Mouse (Mus musculus): ENCODE data around the gene Fam71a. TPM values are rescaled to one million over a fixed set of nuclear protein-coding genes. Genes with fewer than 3 reads are reported as not detected.

Fam71a gene
- total and polyA plus RNA-seq, 3 experiments = not detected

DNA sequence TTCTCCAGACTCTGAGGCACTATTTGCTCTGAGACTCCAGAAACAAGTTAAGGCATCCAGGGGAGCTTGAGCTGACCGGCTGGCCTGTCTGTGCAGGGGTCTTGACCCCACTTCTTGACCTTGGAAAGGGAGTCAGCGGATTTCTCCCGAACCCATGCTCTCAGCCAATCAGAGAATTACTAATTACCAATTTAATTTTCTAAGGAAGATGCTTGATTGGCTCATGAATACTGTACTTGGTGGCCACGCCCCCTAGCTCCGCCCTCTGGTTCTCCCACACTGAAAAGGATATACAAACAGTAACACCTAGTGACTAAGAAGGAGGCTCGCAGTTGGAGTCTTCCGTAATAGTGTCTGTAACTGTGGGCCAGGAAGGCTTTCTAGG, 21.8 kb upstream of the Fam71a start:
- dilution Hi-C loops (cut with MboI; ENCODE audit: extremely low pct_ligation_motif_present, extremely low pct_unique_long_range_greater_than_20kb, low sequenced_read_pairs) = no loop called here
- Histone ChIP-seq H3K36me3 (replicated peaks in 1 of 2; ENCODE audit: control insufficient read depth in 1 of 2, insufficient read depth in 1 of 2, low read length in 1 of 2) (peaks cover 0 to 2% of the 10 kb centered on the region in 2 experiments), H3K4me2 (ENCODE audit: insufficient read depth, low read depth, poor library complexity, severe bottlenecking) (peak overlapping the region; percentile 35), H3K4me3 (replicated peaks in 1 of 3; ENCODE audit: low read depth in 2 of 3, low read length in 2 of 3, poor library complexity in 1 of 3) (peak overlapping the region in 1 of 3 experiments; percentile 3), H3K27ac (ENCODE audit: insufficient read depth, low read depth) (peak overlapping the region; percentile 61; the same call in 1 of the 2 replicates), H3K79me2 (replicated peaks; ENCODE audit: control insufficient read depth, extremely low read depth, insufficient read depth, poor library complexity, severe bottlenecking) (peaks cover 6% of the 10 kb centered on the region), H3K27me3 (replicated peaks) (no peaks in the 10 kb centered on the region), H3K9me3 (replicated peaks; ENCODE audit: low read length) (peaks cover 19% of the 10 kb centered on the region), H3K4me1 (ENCODE audit: control insufficient read depth in 1 of 2, insufficient read depth in 2 of 2) (peaks cover 17 to 57% of the 10 kb centered on the region in 2 experiments), H3K9ac (ENCODE audit: insufficient read depth, low read depth) (0 out of 2 replicates have a peak overlapping the region, but pooled peaks have one; percentile 4)
- in situ Hi-C loops (cut with MboI; ENCODE audit: low pct_ligation_motif_present, low pct_unique_long_range_greater_than_20kb, low sequenced_read_pairs) = loop anchor here (10.0 kb wide), 1 partner anchor 92 kb away; the partner anchor contains the start of gene Batf3
- peak; percentile 82 for DNase-seq (ENCODE audit: extremely low read depth)
- TF ChIP-seq MAFK (IDR thresholded peaks at IDR 0.05; ENCODE audit: insufficient replicate concordance, low read length) = no peak
- no peak for TF ChIP-seq ZMIZ1 (IDR thresholded peaks at IDR 0.05; ENCODE audit: low read depth, low read length)
- no peak for TF ChIP-seq USF1 (IDR thresholded peaks at IDR 0.05; ENCODE audit: low read depth, low read length)

DNA sequence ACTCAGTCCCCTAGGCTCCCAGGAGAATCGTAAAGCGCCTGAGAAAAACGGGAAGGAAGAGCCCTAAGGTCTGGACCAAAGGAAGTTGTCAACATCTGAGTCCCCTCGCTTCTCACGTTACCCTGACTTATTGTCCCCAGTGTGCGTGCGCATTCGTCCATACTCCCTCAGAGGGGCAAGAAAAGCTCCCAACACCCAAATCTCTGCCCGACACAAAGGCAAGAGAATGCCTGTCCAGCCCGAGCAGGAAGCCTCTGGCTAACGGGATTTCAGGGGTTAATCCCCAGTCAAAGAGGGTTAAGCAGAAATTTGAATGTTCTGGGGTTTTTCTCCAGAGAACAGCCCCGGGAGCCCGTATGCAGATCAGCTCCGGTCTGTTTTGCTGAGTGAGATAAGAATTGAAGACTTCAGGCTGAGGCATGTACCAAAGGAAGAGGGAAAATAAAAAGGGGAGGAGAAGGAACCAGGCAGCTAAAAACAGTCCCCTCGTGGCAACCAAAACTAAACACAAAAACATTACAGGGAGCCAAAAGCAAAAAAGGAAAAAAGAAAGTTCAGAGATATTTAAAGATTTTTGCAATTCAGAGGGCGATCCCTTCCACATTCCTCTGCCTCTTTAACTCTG, 21.3 kb upstream of the Fam71a start:
- Histone ChIP-seq H3K27me3 (replicated peaks) (no peaks in the 10 kb centered on the region), H3K4me1 (ENCODE audit: control insufficient read depth in 1 of 2, insufficient read depth in 2 of 2) (peaks cover 17 to 58% of the 10 kb centered on the region in 2 experiments), H3K9me3 (replicated peaks; ENCODE audit: low read length) (peaks cover 19% of the 10 kb centered on the region), H3K4me3 (replicated peaks in 1 of 3; ENCODE audit: low read depth in 2 of 3, low read length in 2 of 3, poor library complexity in 1 of 3) (peak overlapping the region in 2 of 3 experiments; percentile 3 to 25), H3K27ac (ENCODE audit: insufficient read depth, low read depth) (peak overlapping the region; percentile 85), H3K79me2 (replicated peaks; ENCODE audit: control insufficient read depth, extremely low read depth, insufficient read depth, poor library complexity, severe bottlenecking) (peaks cover 11% of the 10 kb centered on the region), H3K36me3 (replicated peaks in 1 of 2; ENCODE audit: control insufficient read depth in 1 of 2, insufficient read depth in 1 of 2, low read length in 1 of 2) (peaks cover 0 to 2% of the 10 kb centered on the region in 2 experiments), H3K4me2 (ENCODE audit: insufficient read depth, low read depth, poor library complexity, severe bottlenecking) (peak overlapping the region; percentile 38), H3K9ac (ENCODE audit: insufficient read depth, low read depth) (0 out of 2 replicates have a peak overlapping the region, but pooled peaks have one; percentile 4)
- dilution Hi-C loops (cut with MboI; ENCODE audit: extremely low pct_ligation_motif_present, extremely low pct_unique_long_range_greater_than_20kb, low sequenced_read_pairs) (no loop called here), in situ Hi-C loops (cut with MboI; ENCODE audit: low pct_ligation_motif_present, low pct_unique_long_range_greater_than_20kb, low sequenced_read_pairs) (loop anchor here (10.0 kb wide), 1 partner anchor 91 kb away; the partner anchor contains the start of gene Batf3)
- DNase-seq (ENCODE audit: extremely low read depth) = peak; percentile 87
- TF ChIP-seq SMC3 (IDR thresholded peaks at IDR 0.05; ENCODE audit: low read depth, low read length) (no peak), BHLHE40 (IDR thresholded peaks at IDR 0.05; ENCODE audit: low read depth, low read length) (peak; percentile 62), JUN (IDR thresholded peaks at IDR 0.05; ENCODE audit: insufficient read depth, low read depth, low read length) (no peak), E2F4 (IDR thresholded peaks at IDR 0.05; ENCODE audit: insufficient replicate concordance, low read depth, low read length) (no peak), IRF4 (IDR thresholded peaks at IDR 0.05; ENCODE audit: low read depth, low read length) (peak; percentile 82), JUND (conservative IDR thresholded peaks at IDR 0.05; ENCODE audit: low read depth, low read length) (peak; percentile 40; the same call in 1 of the 2 replicates), MAX (IDR thresholded peaks at IDR 0.05; ENCODE audit: low read length) (no peak), POLR2A (IDR thresholded peaks at IDR 0.05; ENCODE audit: low read depth, low read length) (peak; percentile 37; the same call in 1 of the 2 replicates), USF1 (IDR thresholded peaks at IDR 0.05; ENCODE audit: low read depth, low read length) (no peak), ZKSCAN1 (IDR thresholded peaks at IDR 0.05; ENCODE audit: borderline replicate concordance, low read depth, low read length) (no peak), UBTF (IDR thresholded peaks at IDR 0.05; ENCODE audit: low read depth, low read length) (no peak), GABPA (IDR thresholded peaks at IDR 0.05; ENCODE audit: insufficient replicate concordance, low read depth, low read length) (no peak), EP300 (IDR thresholded peaks at IDR 0.05; ENCODE audit: low read length) (peak; percentile 65), CHD1 (IDR thresholded peaks at IDR 0.05; ENCODE audit: low read depth, low read length) (peak; percentile 86; the same call in 1 of the 2 replicates), MYC (IDR thresholded peaks at IDR 0.05; ENCODE audit: low read depth, low read length) (0 out of 2 replicates have a peak, but pooled peaks have one; percentile 24), TBP (conservative IDR thresholded peaks at IDR 0.05; ENCODE audit: low read depth, low read length) (0 out of 2 replicates have a peak, but pooled peaks have one; percentile 36), MAFK (IDR thresholded peaks at IDR 0.05; ENCODE audit: insufficient replicate concordance, low read length) (peak; percentile 89), POLR2AphosphoS2 (IDR thresholded peaks at IDR 0.05; ENCODE audit: low read depth, low read length) (no peak), RAD21 (IDR thresholded peaks at IDR 0.05; ENCODE audit: low read depth, low read length) (no peak; the same call in 1 of the 2 replicates), ELF1 (IDR thresholded peaks at IDR 0.05; ENCODE audit: low read depth, low read length) (peak; percentile 9; the same call in 1 of the 2 replicates), CHD2 (IDR thresholded peaks at IDR 0.05; ENCODE audit: low read length) (no peak), RCOR1 (conservative IDR thresholded peaks at IDR 0.05; ENCODE audit: low read depth, low read length) (peak; percentile 84), MAZ (IDR thresholded peaks at IDR 0.05; ENCODE audit: low read depth, low read length) (no peak), USF2 (conservative IDR thresholded peaks at IDR 0.05; ENCODE audit: low read depth, low read length) (no peak), ETS1 (conservative IDR thresholded peaks at IDR 0.05; ENCODE audit: low read depth, low read length) (peak; percentile 84), PAX5 (IDR thresholded peaks at IDR 0.05; ENCODE audit: low read length) (no peak), TCF12 (IDR thresholded peaks at IDR 0.05; ENCODE audit: low read depth, low read length) (peak; percentile 56; the same call in 1 of the 2 replicates), CTCF (conservative IDR thresholded peaks at IDR 0.05 in 1 of 2, IDR thresholded peaks at IDR 0.05 in 1 of 2; ENCODE audit: low read depth in 2 of 2, low read length in 2 of 2) (no peak), NELFE (IDR thresholded peaks at IDR 0.05; ENCODE audit: low read depth, low read length) (no peak), HCFC1 (IDR thresholded peaks at IDR 0.05; ENCODE audit: low read depth, low read length) (no peak; the same call in 1 of the 2 replicates), ZMIZ1 (IDR thresholded peaks at IDR 0.05; ENCODE audit: low read depth, low read length) (no peak)

All from CH12.LX (cell line).